12 mouse cellular contexts compared by ENCODE assay signal in the genomic region with DNA sequence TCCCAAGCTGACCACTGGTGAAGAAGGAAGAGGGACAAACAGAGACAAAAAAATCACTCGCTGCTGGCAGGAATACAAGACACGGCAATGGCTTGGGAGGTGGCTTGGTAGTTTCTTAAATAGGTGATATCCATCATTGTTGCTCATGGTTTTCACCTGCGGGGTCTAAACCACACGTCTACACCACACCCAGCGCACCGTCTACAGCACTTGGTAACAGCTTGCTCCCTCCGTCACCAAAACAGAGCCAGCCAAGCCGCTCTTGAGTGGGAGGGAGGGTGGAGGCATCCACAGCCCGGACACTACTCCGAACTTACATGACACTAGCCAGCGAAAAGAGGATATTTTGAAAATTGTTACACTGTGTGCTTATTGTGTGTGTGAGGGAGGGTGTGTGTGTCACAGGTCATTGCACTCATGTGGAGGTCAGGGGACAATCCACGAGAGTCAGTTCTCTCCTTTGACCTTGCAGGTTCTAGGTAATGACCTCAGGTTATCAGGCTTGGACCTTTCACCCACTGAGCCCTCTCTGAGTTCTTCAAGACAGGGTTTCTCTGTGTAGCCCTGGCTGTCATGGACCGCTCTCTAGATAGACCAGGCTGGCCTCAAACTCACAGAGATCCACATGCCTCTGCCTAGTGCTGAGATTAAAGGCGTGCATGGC.
"Had no signal": no experiment of that assay in that cellular context is flagged by ENCODE, and none has a peak within 500 bp of the region (broad histone marks: within the 10 kb centered on the region; RNA-seq: fewer than 3 reads in every experiment).

No protein-coding gene starts in this region.

- H3K27me3 ChIP-seq: liver, embryonic 15.5 days; midbrain, embryonic 12.5 days; neural tube, embryonic 12.5 days had no signal

- H3K9me3 ChIP-seq: limb, embryonic 10.5 days; liver, embryonic 15.5 days; midbrain, embryonic 12.5 days; neural tube, embryonic 12.5 days had no signal

- H3K4me1 ChIP-seq: neural tube, embryonic 12.5 days had no signal

- DNase-seq: kidney, adult 18-20 months; kidney, postnatal 14 days; right cerebral cortex, postnatal 4 days; spleen, adult 18-20 months; thymus, adult 18-20 months; thymus, postnatal 14 days had no signal

- H3K36me3 ChIP-seq: limb, embryonic 10.5 days; liver, embryonic 15.5 days; midbrain, embryonic 12.5 days; neural tube, embryonic 12.5 days had no signal

- H3K27ac ChIP-seq: left cerebral cortex, adult 2 months; limb, embryonic 10.5 days; liver, embryonic 15.5 days; midbrain, embryonic 12.5 days; neural tube, embryonic 12.5 days had no signal

- H3K4me3 ChIP-seq: left cerebral cortex, adult 2 months; limb, embryonic 10.5 days; liver, embryonic 15.5 days; midbrain, embryonic 12.5 days; myocyte; neural tube, embryonic 12.5 days had no signal

- H3K9ac ChIP-seq: liver, embryonic 15.5 days; midbrain, embryonic 12.5 days; neural tube, embryonic 12.5 days had no signal

- H3K4me2 ChIP-seq: liver, embryonic 15.5 days; midbrain, embryonic 12.5 days; neural tube, embryonic 12.5 days had no signal
